Mouse (Mus musculus) liver, postnatal 0 days (tissue): ENCODE measurements around the gene Psmd5. TPM values are rescaled to one million over a fixed set of nuclear protein-coding genes. Genes with fewer than 3 reads are reported as not detected.

Experiments used
- ATAC-seq: fragments of 200-750 bp; cut with Nextera tagmentation; 2 replicates; pipeline ENCODE4 v1.8.0; 2017; ENCODE audit warnings: mild to moderate bottlenecking, moderate library complexity
- DNase-seq: peaks from one replicate; pipeline ENCODE4 v3.0.0-alpha.2; 2016
- H3K27ac ChIP-seq: fragments of 300-500 bp; sonication (generic); 2 replicates; pipeline ENCODE4 v1.5.1; 2014; ENCODE audit warnings: antibody characterized with exemption, moderate library complexity, mild to moderate bottlenecking, low read depth
- H3K27me3 ChIP-seq: fragments of 300-500 bp; sonication (generic); 2 replicates; pipeline ENCODE4 v1.6.1; 2014; ENCODE audit warnings: low read length, control low read depth, mixed read lengths; ENCODE audit not compliant: insufficient read depth
- H3K36me3 ChIP-seq: fragments of 300-500 bp; sonication (generic); replicated peaks from 2 replicates; pipeline ENCODE4 v1.6.1; 2014; ENCODE audit warnings: mild to moderate bottlenecking, control low read depth, low read length, moderate library complexity, mixed read lengths; ENCODE audit not compliant: insufficient read depth
- H3K4me1 ChIP-seq: fragments of 300-500 bp; sonication (generic); 2 replicates; pipeline ENCODE4 v1.6.1; 2014; ENCODE audit warnings: antibody characterized with exemption, mild to moderate bottlenecking, control low read depth; ENCODE audit not compliant: insufficient read depth
- H3K4me2 ChIP-seq: fragments of 300-500 bp; sonication (generic); 2 replicates; pipeline ENCODE4 v1.6.1; 2014; ENCODE audit warnings: low read depth, mild to moderate bottlenecking, low read length, moderate library complexity, mixed read lengths
- H3K4me3 ChIP-seq: fragments of 300-500 bp; sonication (generic); 2 replicates; pipeline ENCODE4 v1.5.1; 2014; ENCODE audit warnings: low read depth, low read length
- H3K9ac ChIP-seq: fragments of 300-500 bp; sonication (generic); replicated peaks from 2 replicates; pipeline ENCODE4 v1.6.1; 2014; ENCODE audit warnings: mild to moderate bottlenecking, moderate library complexity
- H3K9me3 ChIP-seq: fragments of 300-500 bp; sonication (generic); 2 replicates; pipeline ENCODE4 v1.6.1; 2016; ENCODE audit warnings: mild to moderate bottlenecking, control low read depth, low read length, mixed read lengths
- CTCF ChIP-seq: sonication (generic); IDR thresholded peaks from 2 replicates; pipeline ENCODE4 v1.5.1; 2016; ENCODE audit warnings: antibody characterized with exemption, low read depth
- EP300 ChIP-seq: IDR thresholded peaks from 2 replicates; pipeline ENCODE4 v1.6.1; 2016; ENCODE audit warnings: antibody characterized with exemption, low read depth, mild to moderate bottlenecking
- WGBS: fragments of 180-500 bp; shearing (Covaris S2); extraction: QIAGEN DNeasy Blood & Tissue Kit; methylation state at CpG from one replicate; pipeline ENCODE4 v1.1.7; 2014; ENCODE audit not compliant: insufficient replicate concordance; 5-methylcytosine and 5-hydroxymethylcytosine counted together
- polyA plus RNA-seq: library from polyadenylated mRNA; unstranded; fragments of >200 nt; fragmentation: Nextera tagmentation; extraction: Ambion mirVana; gene quantifications from 2 replicates; pipeline ENCODE4 v1.2.1, GENCODE M21; 2015

Psmd5 gene
- polyA plus RNA-seq, 1 experiment from 2014 or later: 37.3 TPM

GRCm38 (mm10) chr2:34906426-34906825 is 31.7 kb upstream of the Psmd5 start:
- Histone ChIP-seq H3K4me3 (no peak overlapping the region), H3K27ac (no peak overlapping the region), H3K9me3 (no peaks in the 10 kb centered on the region), H3K36me3 (peaks cover 11% of the 10 kb centered on the region; the same call in 1 of the 2 replicates), H3K9ac (no peak overlapping the region), H3K4me2 (no peak overlapping the region), H3K4me1 (peaks cover 27% of the 10 kb centered on the region), H3K27me3 (no peaks in the 10 kb centered on the region)
- DNase-seq (no peak), ATAC-seq (no peak)
- no peak for TF ChIP-seq CTCF
- WGBS: 78% methylated on average over 6 of the region's 6 CpGs

GRCm38 (mm10) chr2:34904849-34905542 is 30.2 kb upstream of the Psmd5 start:
- ATAC-seq (peak; percentile 95), DNase-seq (peak; percentile 99)
- under 1% methylated on average over 34 of the region's 34 CpGs for WGBS
- H3K4me2 ChIP-seq: peak overlapping the region; percentile 84
- peak overlapping the region; percentile 70 for H3K27ac ChIP-seq
- peaks cover 12% of the 10 kb centered on the region; the same call in 1 of the 2 replicates for H3K36me3 ChIP-seq
- H3K4me3 ChIP-seq: peak overlapping the region; percentile 42
- peaks cover 27% of the 10 kb centered on the region for H3K4me1 ChIP-seq
- H3K9me3 ChIP-seq: no peaks in the 10 kb centered on the region
- TF ChIP-seq EP300 (no peak), CTCF (no peak)
- H3K9ac ChIP-seq: peak overlapping the region; percentile 53
- no peaks in the 10 kb centered on the region for H3K27me3 ChIP-seq

DNA sequence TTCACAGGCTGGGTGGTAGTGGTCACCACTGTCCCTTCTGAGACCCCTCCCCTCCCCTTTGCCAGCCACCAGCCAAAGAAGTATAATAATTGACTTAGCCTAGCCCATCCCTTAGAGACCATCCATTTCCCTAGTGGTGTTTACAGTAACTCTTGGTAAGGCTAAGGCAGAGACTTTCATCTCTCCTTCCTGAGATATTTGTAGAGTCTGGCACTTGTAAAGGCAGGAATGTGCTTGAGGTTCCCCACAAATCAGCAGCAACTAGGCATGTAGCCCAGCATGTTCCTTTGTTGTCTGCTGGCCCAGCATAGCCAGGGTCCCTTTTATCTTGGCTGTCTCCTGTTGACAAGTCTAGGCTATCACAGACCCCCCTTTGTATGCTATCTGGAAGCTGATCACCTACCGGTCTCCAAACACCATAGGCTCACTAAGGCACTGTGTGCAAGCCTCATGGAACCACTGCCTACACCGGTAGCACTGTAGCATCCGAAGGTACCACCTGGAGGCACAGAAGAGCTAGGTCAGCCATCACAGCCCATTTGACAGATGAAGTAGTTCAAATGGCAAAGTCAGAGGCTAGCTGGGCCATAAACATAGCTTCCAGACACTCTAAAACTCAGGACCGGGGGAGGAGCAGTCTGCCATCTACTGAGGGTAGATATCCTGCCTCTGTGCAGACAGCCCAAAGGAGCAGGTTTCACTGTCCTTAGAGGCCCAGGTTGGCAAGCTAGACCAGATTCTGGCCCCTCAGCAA is 29.1 kb upstream of the Psmd5 start:
- no peaks in the 10 kb centered on the region for H3K9me3 ChIP-seq
- H3K4me3 ChIP-seq: no peak overlapping the region
- no peak for TF ChIP-seq CTCF
- no peak for TF ChIP-seq EP300
- peak overlapping the region; percentile 36 for H3K27ac ChIP-seq
- DNase-seq (no peak), ATAC-seq (no peak)
- peaks cover 27% of the 10 kb centered on the region for H3K4me1 ChIP-seq
- no peak overlapping the region for H3K9ac ChIP-seq
- peak overlapping the region; percentile 66 for H3K4me2 ChIP-seq
- WGBS: 76% methylated on average over 4 of the region's 4 CpGs
- peaks cover 14% of the 10 kb centered on the region for H3K36me3 ChIP-seq
- H3K27me3 ChIP-seq: no peaks in the 10 kb centered on the region

GRCm38 (mm10) chr2:34903191-34903590 is 28.4 kb upstream of the Psmd5 start:
- Histone ChIP-seq H3K27me3 (no peaks in the 10 kb centered on the region), H3K36me3 (peaks cover 14% of the 10 kb centered on the region), H3K9ac (no peak overlapping the region), H3K4me2 (no peak overlapping the region), H3K9me3 (no peaks in the 10 kb centered on the region), H3K27ac (no peak overlapping the region), H3K4me3 (no peak overlapping the region), H3K4me1 (peaks cover 27% of the 10 kb centered on the region)
- DNase-seq: no peak
- TF ChIP-seq EP300: no peak
- TF ChIP-seq CTCF: no peak
- no peak for ATAC-seq
- WGBS: 87% methylated on average over 7 of the region's 7 CpGs

DNA sequence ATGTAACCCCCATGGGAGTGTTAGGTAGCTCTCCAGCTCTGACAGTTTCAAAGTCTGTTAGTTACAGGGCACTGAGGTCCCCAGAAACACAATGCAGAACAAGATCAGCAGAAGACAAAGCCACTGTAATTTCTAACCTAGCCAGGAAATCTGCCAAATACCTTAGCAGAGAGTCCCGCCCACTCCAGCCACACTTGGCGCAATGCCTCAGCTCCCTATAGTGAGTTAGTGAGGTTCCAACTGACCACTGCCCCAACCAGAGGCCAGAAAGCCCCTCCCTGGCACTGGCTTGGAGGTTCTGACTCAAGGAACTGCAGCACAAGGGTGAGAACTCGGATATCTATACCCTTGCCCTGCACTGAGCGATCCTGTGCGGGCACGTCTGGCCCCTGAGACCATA is 28.0 kb upstream of the Psmd5 start:
- ATAC-seq: no peak
- 90% methylated on average over 6 of the region's 6 CpGs for WGBS
- no peak for TF ChIP-seq CTCF
- TF ChIP-seq EP300: no peak
- Histone ChIP-seq H3K27me3 (no peaks in the 10 kb centered on the region), H3K4me1 (peaks cover 27% of the 10 kb centered on the region), H3K9me3 (no peaks in the 10 kb centered on the region), H3K4me3 (no peak overlapping the region), H3K27ac (no peak overlapping the region), H3K4me2 (no peak overlapping the region), H3K9ac (no peak overlapping the region), H3K36me3 (peaks cover 14% of the 10 kb centered on the region)
- no peak for DNase-seq

GRCm38 (mm10) chr2:34901726-34902125 is 27.0 kb upstream of the Psmd5 start:
- DNase-seq: no peak
- H3K4me3 ChIP-seq: no peak overlapping the region
- no peak overlapping the region for H3K9ac ChIP-seq
- WGBS: 78% methylated on average over 4 of the region's 4 CpGs
- peaks cover 24% of the 10 kb centered on the region for H3K4me1 ChIP-seq
- H3K27me3 ChIP-seq: no peaks in the 10 kb centered on the region
- no peak overlapping the region for H3K4me2 ChIP-seq
- H3K9me3 ChIP-seq: no peaks in the 10 kb centered on the region
- H3K27ac ChIP-seq: no peak overlapping the region
- peaks cover 14% of the 10 kb centered on the region for H3K36me3 ChIP-seq
- ATAC-seq: no peak
- TF ChIP-seq EP300: no peak
- 0 out of 2 replicates have a peak, but pooled peaks have one; percentile 18 for TF ChIP-seq CTCF
